Mouse (Mus musculus) cerebral cortex, adult 2 months (tissue): Measurements from ENCODE around the gene Ankrd13c.

Experiments
- WGBS: fragments of 180-500 bp; shearing (Covaris S2); methylation state at CpG from one replicate; pipeline ENCODE4 v1.1.7; 2018; 5-methylcytosine and 5-hydroxymethylcytosine counted together

Gene Ankrd13c

GRCm38 (mm10) chr3:157946843-157947358, at the start of gene Ankrd13c:
Gene Ankrd13c, plus strand, starts transcription at chr3:157947239.
- under 1% methylated on average over 45 of the region's 45 CpGs for WGBS

GRCm38 (mm10) chr3:157897645-157898044, 49.4 kb upstream of the Ankrd13c start:
- WGBS = 90% methylated on average over 3 of the region's 3 CpGs

- WGBS = 89% methylated on average over 1 of the region's 1 CpGs
Measured at GRCm38 (mm10) chr3:157899986-157900385, 47.1 kb upstream of the Ankrd13c start.

DNA sequence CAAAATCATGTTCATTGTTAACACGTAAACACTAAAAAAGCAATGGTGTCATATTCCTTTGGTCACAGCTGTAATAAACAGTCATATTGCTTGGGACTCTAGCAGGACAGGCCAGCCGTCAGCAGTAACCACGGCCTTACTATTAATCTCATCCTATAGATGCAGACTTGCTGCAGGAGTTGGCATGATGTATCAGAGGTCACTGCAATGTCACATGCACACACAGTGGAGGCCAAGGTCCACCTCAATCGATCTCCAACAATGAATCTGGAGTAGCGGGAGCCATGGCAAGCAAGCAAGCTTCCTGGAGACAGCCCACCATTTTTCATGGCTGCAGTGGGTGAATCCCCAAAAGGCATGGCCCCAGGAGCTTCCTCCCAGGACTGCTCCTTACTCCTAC, 45.3 kb upstream of the Ankrd13c start:
- WGBS = 91% methylated on average over 5 of the region's 5 CpGs

DNA sequence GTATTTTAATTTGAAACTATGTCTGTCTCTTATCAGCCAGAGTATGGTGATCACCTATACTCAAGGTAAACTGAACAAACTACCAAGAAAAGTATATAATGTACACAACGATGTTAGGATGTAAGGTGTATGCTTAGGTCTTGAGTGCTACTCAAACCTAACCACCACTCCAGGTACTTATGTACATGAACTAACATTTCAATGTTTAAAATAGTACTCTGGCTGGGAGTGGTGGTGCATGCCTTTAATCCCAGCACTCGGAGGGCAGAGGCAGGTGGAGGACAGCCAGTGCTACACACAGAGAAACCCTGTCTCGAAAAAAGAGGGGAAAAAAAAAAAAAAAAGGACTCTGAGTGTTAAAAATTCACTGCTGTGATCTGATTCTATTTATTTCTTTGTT, 38.9 kb upstream of the Ankrd13c start:
- WGBS = 86% methylated on average over 3 of the region's 3 CpGs

GRCm38 (mm10) chr3:157910262-157910661, 36.8 kb upstream of the Ankrd13c start:
- 80% methylated on average over 3 of the region's 3 CpGs for WGBS

DNA sequence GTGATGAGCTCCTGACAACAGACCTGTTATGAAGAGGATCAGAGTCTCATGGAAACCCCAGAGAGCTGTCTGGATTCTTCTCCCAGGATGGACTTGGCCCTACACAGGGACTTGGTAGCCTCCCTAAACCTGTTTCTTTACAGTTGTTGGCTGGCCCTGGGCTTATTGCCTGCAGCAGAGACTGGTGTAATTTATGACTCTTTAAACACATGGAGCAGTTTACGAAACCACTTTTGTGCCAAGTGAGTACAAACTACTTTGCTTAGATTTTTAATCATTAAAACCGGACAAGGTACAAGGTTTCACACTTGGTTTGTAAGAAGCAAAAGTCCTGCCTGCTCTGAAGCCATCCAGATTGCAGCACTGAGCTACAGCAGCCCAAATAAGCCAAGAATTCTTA, 34.9 kb upstream of the Ankrd13c start:
- 97% methylated on average over 2 of the region's 2 CpGs for WGBS

DNA sequence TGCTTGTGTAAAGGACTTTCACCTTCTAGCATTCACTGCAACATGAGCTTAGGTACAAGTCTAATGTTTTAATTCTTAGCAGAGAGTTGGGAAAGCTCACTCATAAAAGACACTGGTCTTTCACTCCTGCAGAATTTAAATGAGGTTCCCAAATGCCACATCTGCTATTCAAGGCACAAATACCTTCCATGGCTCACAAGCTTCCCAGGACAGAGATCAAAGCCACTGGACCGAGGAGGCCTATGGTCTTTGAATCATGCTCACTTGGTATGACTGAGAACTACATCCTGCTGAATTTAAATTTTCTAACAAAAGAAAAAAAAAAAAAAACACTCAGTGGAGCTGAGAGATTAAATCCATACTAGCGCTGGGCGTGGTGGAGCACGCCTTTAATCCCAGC, 30.7 kb upstream of the Ankrd13c start:
- WGBS = 79% methylated on average over 4 of the region's 4 CpGs

GRCm38 (mm10) chr3:157921376-157921775, 25.7 kb upstream of the Ankrd13c start:
- 92% methylated on average over 2 of the region's 2 CpGs for WGBS

DNA sequence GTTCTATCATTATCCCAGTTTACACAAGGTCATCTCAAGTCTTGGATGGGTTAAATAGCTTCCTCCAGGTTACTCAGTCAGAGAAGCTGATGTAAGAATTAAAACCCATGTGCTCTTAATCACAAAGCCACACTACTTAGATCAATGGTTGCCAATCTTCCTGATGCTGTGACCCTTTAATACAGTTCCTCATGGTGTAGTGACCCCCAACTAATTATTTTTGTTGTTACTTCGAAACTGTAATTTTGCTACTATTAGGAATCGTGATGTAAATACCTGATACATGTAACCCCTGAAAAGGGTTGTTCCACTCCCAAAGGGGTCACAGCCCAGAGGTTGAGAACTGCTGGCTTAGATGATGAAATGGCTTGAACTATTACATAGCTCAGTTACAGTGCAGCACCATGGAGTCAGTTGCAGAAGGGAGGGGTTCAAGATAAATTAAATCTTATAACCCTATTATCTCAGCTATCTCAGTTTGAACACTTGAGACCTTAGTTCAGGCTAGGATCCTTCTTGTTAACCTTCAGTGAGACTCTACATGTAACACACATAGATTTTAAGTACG, 23.7 kb upstream of the Ankrd13c start:
- WGBS = 79% methylated on average over 3 of the region's 3 CpGs

- WGBS = under 1% methylated on average over 30 of the region's 30 CpGs
Measured at GRCm38 (mm10) chr3:157924692-157925328, 22.2 kb upstream of the Ankrd13c start, which contains the start of gene Cth. Gene Cth, minus strand, starts transcription at chr3:157925077.

DNA sequence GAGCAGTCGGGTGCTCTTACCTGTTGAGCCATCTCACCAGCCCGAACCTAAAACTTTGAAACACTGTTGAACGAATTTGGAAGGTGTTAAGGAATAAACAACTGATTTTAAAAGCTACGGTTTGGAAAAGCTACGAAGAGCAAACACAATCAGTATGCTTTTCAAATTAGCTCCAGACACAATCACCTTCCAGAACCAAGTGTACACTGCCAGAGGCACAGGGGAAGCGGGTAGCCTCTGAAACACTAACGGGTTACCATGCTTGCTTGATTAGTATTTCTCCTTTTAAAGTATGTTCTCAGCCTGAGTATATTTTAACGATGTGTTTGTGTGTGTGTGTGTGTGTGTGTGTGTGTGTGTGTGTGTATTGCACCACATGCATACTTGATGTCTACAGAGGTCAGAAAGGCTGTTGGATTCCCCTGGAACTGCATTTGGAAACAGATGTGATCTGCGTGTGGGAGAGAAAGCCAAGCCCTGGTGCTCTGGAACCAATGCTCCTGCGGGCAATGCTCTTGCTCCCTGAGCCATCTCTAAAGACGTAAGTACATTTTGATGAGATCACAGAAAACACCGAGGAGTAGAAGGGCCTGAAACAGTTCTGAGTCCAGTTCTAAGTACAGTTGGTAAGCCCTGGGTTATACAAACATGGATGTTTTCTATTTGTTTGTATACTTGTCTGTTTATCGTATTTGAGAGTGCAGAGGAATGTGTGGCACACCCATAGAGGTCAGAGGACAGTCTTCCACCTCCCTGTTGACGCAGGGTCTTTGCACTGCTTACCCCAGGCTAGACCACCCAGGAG, 21.1 kb upstream of the Ankrd13c start:
- 72% methylated on average over 14 of the region's 14 CpGs for WGBS

GRCm38 (mm10) chr3:157926761-157927160, 20.3 kb upstream of the Ankrd13c start:
- 52% methylated on average over 2 of the region's 2 CpGs for WGBS

DNA sequence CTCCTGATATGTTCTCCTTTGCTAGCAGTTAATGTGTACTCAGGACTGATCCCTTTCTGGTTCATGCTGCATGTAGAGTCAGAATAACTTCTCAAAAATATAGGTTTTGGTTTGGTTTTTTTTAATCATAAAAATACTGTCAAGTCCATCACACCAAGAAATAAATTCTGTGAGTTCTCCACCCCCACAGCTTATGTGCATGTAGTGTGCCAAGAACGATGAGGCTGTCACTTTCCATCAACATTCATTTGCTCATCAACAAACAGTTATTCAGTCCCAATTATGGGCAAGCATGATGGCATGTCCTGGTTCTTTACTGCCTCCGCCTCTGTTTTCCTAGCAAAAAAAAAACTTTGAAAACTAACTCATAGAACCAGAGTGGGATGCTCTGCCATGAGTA, 18.3 kb upstream of the Ankrd13c start:
- WGBS = 62% methylated on average over 2 of the region's 2 CpGs

DNA sequence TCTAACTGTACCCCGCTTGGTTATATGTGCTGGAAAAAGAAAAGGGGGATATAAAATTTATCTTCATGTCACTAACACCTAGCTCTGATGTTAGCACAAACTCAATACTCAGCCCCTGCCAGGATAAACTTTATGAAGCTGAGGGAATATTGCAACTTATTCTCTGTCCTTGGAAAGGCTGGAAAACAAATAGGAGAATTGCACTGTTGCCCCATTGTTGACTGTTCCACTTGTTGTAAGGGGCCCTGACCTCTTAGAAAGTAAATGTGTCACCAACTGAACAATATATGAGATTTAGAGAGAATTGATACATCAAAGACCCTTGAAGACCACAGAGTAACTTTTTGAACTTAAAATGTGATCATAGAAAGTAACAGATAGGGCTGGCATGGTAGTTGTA, 17.6 kb upstream of the Ankrd13c start:
- WGBS = 91% methylated on average over 1 of the region's 1 CpGs

DNA sequence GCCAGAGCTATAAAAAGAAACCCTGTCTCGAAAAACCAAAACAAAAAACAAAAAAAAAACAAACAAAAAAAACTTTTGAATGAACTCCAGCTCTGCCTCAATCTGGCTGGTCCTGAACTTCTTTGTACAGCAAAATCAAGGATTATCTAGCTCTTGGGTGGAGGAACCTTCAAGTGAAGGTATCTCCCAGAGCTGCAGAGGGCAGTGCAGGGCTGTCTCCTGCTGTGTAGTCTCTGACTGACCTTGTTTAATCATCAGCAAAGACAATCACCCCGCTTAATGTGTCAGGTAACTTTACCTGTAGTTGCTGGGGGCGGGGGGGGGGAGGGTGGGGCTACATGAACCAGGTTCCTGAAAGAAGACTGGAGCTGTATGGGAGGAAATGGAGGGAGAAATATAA, 15.4 kb upstream of the Ankrd13c start:
- WGBS = 53% methylated on average over 3 of the region's 3 CpGs

GRCm38 (mm10) chr3:157932074-157932473, 15.0 kb upstream of the Ankrd13c start:
- 60% methylated on average over 3 of the region's 3 CpGs for WGBS

- WGBS = 70% methylated on average over 5 of the region's 6 CpGs
Measured at GRCm38 (mm10) chr3:157933223-157933622, 13.8 kb upstream of the Ankrd13c start.

DNA sequence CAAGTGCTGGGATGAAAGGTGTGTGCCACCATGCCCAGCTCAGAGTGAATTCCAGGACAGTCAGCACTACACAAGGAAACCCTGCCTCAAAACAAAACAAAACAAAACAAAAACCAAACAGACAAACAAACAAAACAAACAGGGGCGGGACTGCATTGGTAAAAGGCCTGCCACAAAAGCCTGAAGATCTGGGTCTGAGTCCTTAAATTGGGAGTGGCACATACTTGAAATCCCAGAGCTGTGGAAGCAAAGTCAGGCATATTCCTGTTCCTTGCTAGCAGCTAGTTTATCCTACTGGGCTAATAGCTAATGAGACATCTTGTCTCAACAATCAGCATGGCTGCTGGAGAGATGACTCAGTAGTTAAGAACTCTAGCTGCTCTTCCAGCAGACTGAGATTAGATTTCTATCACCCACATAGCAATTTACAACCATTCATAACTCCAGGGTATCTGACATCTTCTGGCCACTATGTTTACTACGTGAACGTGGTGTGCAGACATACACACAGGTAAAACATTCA, 12.7 kb upstream of the Ankrd13c start:
- WGBS = 87% methylated on average over 3 of the region's 3 CpGs

DNA sequence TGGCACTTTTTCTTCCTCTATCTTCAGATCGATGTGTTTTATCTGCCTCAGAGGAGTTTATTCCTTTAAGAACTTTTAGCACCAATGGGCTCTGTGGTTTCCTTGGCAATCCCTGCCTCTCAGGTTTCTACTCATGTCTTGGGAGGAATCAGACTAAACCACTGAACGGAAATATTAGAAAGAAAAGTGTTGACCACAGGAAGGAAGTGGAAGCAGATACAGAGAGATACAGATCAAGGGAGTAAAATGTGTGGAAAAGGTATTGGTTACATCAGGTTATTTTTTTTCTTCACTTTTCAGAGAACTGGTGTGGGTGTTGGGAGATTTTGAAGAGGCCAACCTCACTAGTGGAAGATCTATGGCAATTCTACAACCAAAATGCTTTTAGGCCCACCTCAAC, 8.5 kb upstream of the Ankrd13c start:
- WGBS = 77% methylated on average over 2 of the region's 2 CpGs

DNA sequence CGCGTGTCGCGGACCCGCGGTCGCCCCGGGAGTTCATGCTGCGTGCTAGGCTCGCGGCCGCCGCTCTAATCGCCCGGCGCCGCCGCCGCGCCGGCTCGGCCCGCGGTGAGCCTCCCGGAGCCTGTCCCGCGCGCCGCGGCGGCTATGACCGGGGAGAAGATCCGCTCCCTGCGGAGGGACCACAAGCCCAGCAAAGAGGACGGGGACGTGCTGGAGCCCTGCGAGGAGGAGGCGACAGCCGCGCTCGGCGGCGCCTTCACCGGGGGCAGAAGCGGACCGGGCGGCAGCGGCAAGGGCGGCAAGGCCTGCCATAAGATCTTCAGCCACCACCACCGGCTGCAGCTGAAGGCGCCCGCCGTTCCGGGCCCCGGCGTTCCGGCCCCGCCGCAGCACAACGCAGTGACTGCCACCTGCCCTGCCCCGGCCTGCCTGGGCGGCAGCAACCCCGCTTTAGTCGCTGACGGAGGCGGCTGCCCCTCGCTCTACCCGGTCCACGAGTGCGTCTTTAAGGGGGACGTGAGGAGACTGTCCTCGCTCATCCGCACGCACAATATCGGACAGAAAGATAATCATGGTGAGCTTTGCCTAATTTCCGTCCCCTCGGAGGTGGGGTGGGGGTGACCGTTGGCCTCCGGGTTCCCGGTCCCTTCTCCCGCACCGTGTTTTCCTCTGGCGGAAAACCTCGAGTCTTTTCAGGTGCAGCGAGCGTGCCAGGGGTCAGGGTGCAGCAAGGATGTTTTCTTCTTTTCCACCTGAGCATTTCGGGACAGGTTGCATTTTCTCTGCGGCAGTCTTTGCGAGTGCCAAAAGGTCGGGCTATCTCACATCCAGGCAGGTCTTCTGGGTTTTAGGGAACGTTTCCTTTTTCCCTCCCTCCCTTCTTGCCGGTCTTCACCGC, 593 bp downstream of the Ankrd13c start:
- whole genome bisulfite sequencing = under 1% methylated on average over 92 of the region's 93 CpGs
